Mouse (Mus musculus) stomach, postnatal 0 days (tissue): Measurements from ENCODE around the gene Ciapin1.

Source experiments
- CTCF ChIP-seq: IDR thresholded peaks from 2 replicates; pipeline ENCODE4 v1.5.1; 2016; ENCODE audit warnings: antibody characterized with exemption, low read depth, mild to moderate bottlenecking, moderate library complexity
- EP300 ChIP-seq: optimal IDR thresholded peaks from 2 replicates; pipeline ENCODE3; 2016; ENCODE audit warnings: antibody characterized with exemption

GRCm38 (mm10) chr8:94808372-94808771 is 29.8 kb downstream of the Ciapin1 start:
- no peak for TF ChIP-seq CTCF
- TF ChIP-seq EP300: no peak
